Mouse (Mus musculus) heart, adult 2 months (tissue): ENCODE measurements at regions not wholly inside any gene's neighbourhood (a gene's known extent, or its start where the extent isn't known, plus 50 kb on each side); places are given as distances from the start of the nearest gene placed in this dataset.

ENCODE experiments used
- DNase-seq, 2 experiments: peaks; one replicate each; pipeline ENCODE4 v3.0.0; 2021
- H3K27ac ChIP-seq: fragments of 200-600 bp; 2 replicates; pipeline ENCODE4 v1.8.1; 2022
- H3K27me3 ChIP-seq: fragments of 200-500 bp; 2 replicates; pipeline ENCODE4 v1.6.1; 2012; ENCODE audit warnings: mild to moderate bottlenecking, low read length, inconsistent platforms, mixed read lengths; ENCODE audit not compliant: control insufficient read depth, insufficient read depth
- H3K36me3 ChIP-seq: fragments of 200-500 bp; 2 replicates; pipeline ENCODE4 v1.6.1; 2012; ENCODE audit warnings: low read length, inconsistent platforms; ENCODE audit not compliant: control insufficient read depth, insufficient read depth
- H3K4me1 ChIP-seq: fragments of 200-500 bp; 2 replicates; pipeline ENCODE4 v1.6.1; 2011; ENCODE audit warnings: low read length; ENCODE audit not compliant: control insufficient read depth, insufficient read depth
- H3K4me3 ChIP-seq: fragments of 200-600 bp; 2 replicates; pipeline ENCODE4 v1.8.1; 2022
- H3K79me2 ChIP-seq: fragments of 200-500 bp; replicated peaks from 2 replicates; pipeline ENCODE4 v1.6.1; 2012; ENCODE audit warnings: mild to moderate bottlenecking, inconsistent platforms, low read length, moderate library complexity, mixed read lengths; ENCODE audit not compliant: control insufficient read depth, insufficient read depth
- H3K9ac ChIP-seq: fragments of 200-500 bp; 2 replicates; pipeline ENCODE4 v1.6.1; 2012; ENCODE audit warnings: low read depth, mild to moderate bottlenecking, control low read depth, inconsistent platforms, low read length, mixed read lengths
- CTCF ChIP-seq: fragments of 200-600 bp; IDR thresholded peaks from 2 replicates; pipeline ENCODE4 v1.8.1; 2022; ENCODE audit warnings: antibody characterized with exemption, mild to moderate bottlenecking, moderate library complexity
- EP300 ChIP-seq: fragments of 200-500 bp; IDR thresholded peaks from 2 replicates; pipeline ENCODE4 v1.6.1; 2011; ENCODE audit warnings: low read depth, low read length, control low read depth; ENCODE audit not compliant: insufficient read depth
- POLR2A ChIP-seq: fragments of 200-500 bp; IDR thresholded peaks from 2 replicates; pipeline ENCODE4 v1.6.1; 2011; ENCODE audit warnings: mild to moderate bottlenecking, low read depth, low read length, control low read depth; ENCODE audit not compliant: insufficient read depth
- WGBS: fragments of 180-500 bp; shearing (Covaris S2); methylation state at CpG from one replicate; pipeline ENCODE4 v1.1.7; 2018; 5-methylcytosine and 5-hydroxymethylcytosine counted together
- intact Hi-C: fragments of 180-260 bp; cut with DNase I; formaldehyde crosslinking; loops from one replicate; pipeline ENCODE4 v1.15.1; 2025

DNA sequence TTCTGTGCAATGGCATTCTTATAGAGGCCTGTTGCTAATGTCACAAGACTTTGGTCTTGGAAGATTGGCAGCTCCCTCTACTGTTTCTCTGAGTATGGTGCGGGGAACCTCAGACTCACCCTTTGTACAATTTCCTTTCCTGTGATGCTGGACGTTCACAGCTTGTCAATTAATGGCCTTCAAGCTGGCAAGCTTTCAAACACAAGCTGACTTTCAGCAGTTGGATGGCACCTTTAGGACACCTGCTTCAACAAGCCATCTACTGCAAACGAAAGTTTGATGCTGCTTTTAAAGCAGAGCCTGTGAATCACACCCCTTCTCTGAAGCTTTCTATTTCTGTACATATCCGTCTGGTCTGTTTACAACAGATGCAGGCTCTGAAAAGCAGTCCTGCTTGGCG is 841.0 kb upstream of the Ptprd start:
- Histone ChIP-seq H3K4me1 (no peaks in the 10 kb centered on the region), H3K27me3 (no peaks in the 10 kb centered on the region), H3K36me3 (no peaks in the 10 kb centered on the region), H3K4me3 (no peak overlapping the region), H3K79me2 (no peaks in the 10 kb centered on the region), H3K27ac (no peak overlapping the region), H3K9ac (no peak overlapping the region)
- intact Hi-C loops: loop anchor here (5.0 kb wide), 1 partner anchor 1410 kb away; no protein-coding TSS in a partner anchor
- WGBS: 40% methylated on average over 5 of the region's 5 CpGs
- no peak for DNase-seq
- TF ChIP-seq EP300 (no peak), POLR2A (no peak), CTCF (peak; percentile 26)
